Mouse (Mus musculus) hindbrain, embryonic 15.5 days (tissue): ENCODE measurements around the gene Mroh2a. TPM values are rescaled to one million over a fixed set of nuclear protein-coding genes. Genes with fewer than 3 reads are reported as not detected.
A peak's percentile ranks its signal among the peaks of the same experiment; 100 is the strongest.

Experiments used
- ATAC-seq: fragments of 200-750 bp; cut with Nextera tagmentation; 2 replicates; pipeline ENCODE4 v1.8.0; 2017; ENCODE audit warnings: low read depth, moderate number of reproducible peaks, moderate TSS enrichment; ENCODE audit not compliant: low FRiP score
- H3K27ac ChIP-seq: fragments of 300-500 bp; sonication (generic); replicated peaks from 2 replicates; pipeline ENCODE4 v1.5.1; 2015; ENCODE audit warnings: mild to moderate bottlenecking, inconsistent platforms
- H3K27me3 ChIP-seq: fragments of 300-500 bp; sonication (generic); 2 replicates; pipeline ENCODE4 v1.6.1; 2015; ENCODE audit warnings: control low read depth, inconsistent platforms
- H3K36me3 ChIP-seq: fragments of 300-500 bp; sonication (generic); 2 replicates; pipeline ENCODE4 v1.6.1; 2015; ENCODE audit warnings: control low read depth, inconsistent platforms
- H3K4me1 ChIP-seq: fragments of 300-500 bp; sonication (generic); replicated peaks from 2 replicates; pipeline ENCODE4 v1.6.1; 2015; ENCODE audit warnings: control low read depth, inconsistent platforms
- H3K4me2 ChIP-seq: fragments of 300-500 bp; sonication (generic); 2 replicates; pipeline ENCODE4 v1.6.1; 2015; ENCODE audit warnings: moderate library complexity, mild to moderate bottlenecking, inconsistent platforms
- H3K4me3 ChIP-seq: fragments of 300-500 bp; sonication (generic); 2 replicates; pipeline ENCODE4 v1.5.1; 2015; ENCODE audit warnings: mild to moderate bottlenecking, inconsistent platforms
- H3K9ac ChIP-seq: fragments of 300-500 bp; sonication (generic); 2 replicates; pipeline ENCODE4 v1.6.1; 2015; ENCODE audit warnings: inconsistent platforms
- H3K9me3 ChIP-seq: fragments of 300-500 bp; sonication (generic); 2 replicates; pipeline ENCODE4 v1.6.1; 2016; ENCODE audit warnings: control low read depth, inconsistent platforms
- WGBS: fragments of 180-500 bp; shearing (Covaris S2); methylation state at CpG from one replicate; pipeline ENCODE4 v1.1.7; 2015; 5-methylcytosine and 5-hydroxymethylcytosine counted together
- polyA plus RNA-seq: library from polyadenylated mRNA; unstranded; fragments of >200 nt; fragmentation: Nextera tagmentation; extraction: Ambion mirVana; gene quantifications from 2 replicates; pipeline ENCODE4 v1.2.1, GENCODE M21; 2015

Gene Mroh2a
- polyA plus RNA-seq, 1 experiment from 2014 or later = 0.57 TPM

DNA sequence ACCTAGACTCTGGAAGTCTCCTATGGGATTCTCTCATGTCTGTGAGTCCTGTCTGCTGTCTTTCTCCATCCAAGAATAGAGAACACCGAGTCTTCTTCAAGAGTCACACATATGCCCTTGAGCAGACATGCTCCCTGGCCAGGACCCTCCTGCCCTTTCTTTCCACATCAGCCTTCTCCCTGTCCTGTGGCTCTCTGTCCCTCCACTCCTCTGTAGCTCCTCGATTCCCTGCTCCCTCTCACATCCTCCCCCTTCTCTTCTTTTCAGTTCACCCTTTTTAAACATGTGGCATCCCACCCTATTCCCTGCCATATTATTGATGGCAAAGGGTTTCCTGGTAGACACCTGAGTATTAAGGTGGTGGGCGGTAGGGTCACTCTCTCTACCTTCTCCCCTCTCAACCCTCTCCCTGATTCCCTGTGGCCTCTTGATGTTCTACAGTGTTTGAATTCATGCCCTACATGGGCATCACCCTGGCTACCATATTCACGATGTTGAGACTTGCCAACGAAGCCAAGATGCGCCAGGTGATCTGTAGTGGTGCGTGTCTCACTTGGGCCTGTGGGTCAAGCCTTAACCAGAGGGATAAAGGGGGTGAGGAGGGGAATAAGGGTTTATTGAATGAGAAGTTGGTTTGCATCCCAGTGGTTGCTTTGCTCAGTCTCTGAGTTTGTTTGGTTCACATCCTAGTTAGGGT, 5.2 kb downstream of the Mroh2a start:
- no peak overlapping the region for H3K27ac ChIP-seq
- H3K9me3 ChIP-seq = peaks cover 96% of the 10 kb centered on the region
- no peak for ATAC-seq
- H3K4me2 ChIP-seq = no peak overlapping the region
- no peaks in the 10 kb centered on the region for H3K36me3 ChIP-seq
- H3K4me3 ChIP-seq = no peak overlapping the region
- H3K4me1 ChIP-seq = no peaks in the 10 kb centered on the region
- WGBS = 67% methylated on average over 7 of the region's 7 CpGs
- no peak overlapping the region for H3K9ac ChIP-seq
- no peaks in the 10 kb centered on the region for H3K27me3 ChIP-seq

DNA sequence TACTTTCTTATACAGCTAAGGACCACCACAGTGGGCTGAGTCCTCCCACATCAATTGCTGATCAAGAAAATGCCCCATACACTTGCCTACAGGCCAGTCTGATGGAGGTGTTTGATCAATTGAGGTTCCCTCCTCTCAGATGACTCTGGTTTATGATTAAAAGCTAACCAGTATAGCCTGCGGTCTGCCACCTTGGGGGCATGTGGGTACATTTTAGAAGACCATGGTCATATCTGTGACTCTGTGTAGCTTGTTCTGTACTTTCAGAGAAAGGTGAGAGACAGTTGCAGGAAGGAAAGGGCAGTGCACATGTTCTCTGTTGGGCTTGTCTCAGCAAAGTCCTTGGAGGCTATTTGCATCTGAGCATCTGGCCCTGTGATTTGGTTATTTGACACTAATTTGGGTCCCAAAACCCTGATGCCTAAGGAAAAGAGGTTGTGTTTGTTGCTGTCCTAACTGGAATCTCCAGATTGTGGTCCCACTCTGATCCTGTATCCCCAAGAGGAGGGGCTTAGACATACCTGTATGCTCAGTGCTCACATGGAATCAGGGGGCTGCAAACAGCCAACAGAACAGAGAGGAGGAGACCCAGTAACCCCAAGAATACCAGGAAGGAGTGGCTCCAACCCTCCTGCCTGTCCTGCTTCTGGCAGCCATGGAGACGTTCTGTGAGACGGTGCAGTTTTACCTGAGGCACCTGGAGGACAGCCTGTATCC, 6.0 kb downstream of the Mroh2a start:
- 55% methylated on average over 3 of the region's 3 CpGs for WGBS
- Histone ChIP-seq H3K27me3 (no peaks in the 10 kb centered on the region), H3K27ac (no peak overlapping the region), H3K9me3 (peaks cover 95% of the 10 kb centered on the region), H3K9ac (no peak overlapping the region), H3K4me3 (no peak overlapping the region), H3K36me3 (no peaks in the 10 kb centered on the region), H3K4me1 (no peaks in the 10 kb centered on the region), H3K4me2 (no peak overlapping the region)
- ATAC-seq = no peak

DNA sequence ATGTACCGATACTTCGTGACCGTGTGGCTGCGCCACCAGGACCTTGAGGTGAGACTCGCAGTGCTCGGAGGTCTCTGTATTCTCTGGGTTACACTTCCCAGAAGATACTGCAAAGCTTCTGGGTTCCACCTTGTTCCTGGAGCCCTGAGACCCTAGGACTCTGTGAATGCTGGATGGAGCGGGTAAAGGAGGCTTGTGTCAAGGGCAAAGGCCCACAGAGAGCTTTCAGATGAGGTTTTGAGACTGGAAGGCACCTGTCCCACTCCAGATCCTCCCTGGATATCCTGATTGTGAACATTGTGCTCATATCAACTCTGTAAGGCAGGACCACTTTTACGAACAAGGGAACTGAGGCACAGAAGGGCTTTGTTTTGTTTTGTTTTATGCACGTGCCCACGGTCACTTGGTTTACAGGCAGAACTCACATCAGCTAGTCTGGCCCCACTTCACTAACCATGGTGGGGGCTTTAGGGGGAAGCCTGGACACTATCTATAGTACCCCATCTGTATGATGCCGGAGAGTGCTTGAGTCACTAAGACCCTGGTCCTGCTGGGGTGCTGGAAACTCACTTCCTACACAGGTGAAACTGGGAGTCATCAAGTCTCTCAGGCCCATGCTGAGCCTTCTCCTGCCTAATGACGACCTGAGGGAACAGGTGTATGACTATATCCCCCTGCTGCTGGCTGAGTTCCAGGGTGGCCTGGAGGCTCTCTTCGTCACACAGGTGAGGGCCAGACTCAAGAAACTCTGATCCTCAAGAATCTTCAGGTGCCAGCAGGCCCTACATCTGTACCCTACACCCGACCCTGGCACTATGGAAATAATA, 6.8 kb downstream of the Mroh2a start:
- H3K27ac ChIP-seq = no peak overlapping the region
- ATAC-seq = 0 out of 2 replicates have a peak, but pooled peaks have one; percentile 2
- H3K9me3 ChIP-seq = peaks cover 95% of the 10 kb centered on the region
- no peaks in the 10 kb centered on the region for H3K36me3 ChIP-seq
- H3K27me3 ChIP-seq = no peaks in the 10 kb centered on the region
- WGBS = 68% methylated on average over 14 of the region's 14 CpGs
- H3K4me2 ChIP-seq = no peak overlapping the region
- H3K9ac ChIP-seq = no peak overlapping the region
- no peak overlapping the region for H3K4me3 ChIP-seq
- H3K4me1 ChIP-seq = no peaks in the 10 kb centered on the region

DNA sequence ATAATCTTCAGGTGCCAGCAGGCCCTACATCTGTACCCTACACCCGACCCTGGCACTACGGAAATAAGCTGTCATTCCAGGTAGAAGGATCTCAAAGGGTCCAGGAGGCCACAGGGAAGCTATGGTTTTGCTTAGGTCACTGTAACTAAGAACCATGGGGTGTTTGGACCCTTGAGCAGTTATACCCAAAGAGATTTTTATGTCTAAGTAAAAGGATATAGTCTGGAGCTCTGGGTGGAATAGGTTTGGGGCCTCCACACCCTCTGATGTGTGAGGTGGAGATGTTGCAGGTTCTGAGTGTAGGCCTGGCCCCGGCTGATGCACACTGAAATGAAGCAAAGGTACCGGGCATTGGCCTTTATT, 7.4 kb downstream of the Mroh2a start:
- Histone ChIP-seq H3K9ac (no peak overlapping the region), H3K4me2 (no peak overlapping the region), H3K4me1 (no peaks in the 10 kb centered on the region), H3K27me3 (no peaks in the 10 kb centered on the region), H3K9me3 (peaks cover 95% of the 10 kb centered on the region), H3K36me3 (no peaks in the 10 kb centered on the region), H3K27ac (no peak overlapping the region), H3K4me3 (no peak overlapping the region)
- no peak for ATAC-seq
- 61% methylated on average over 4 of the region's 4 CpGs for WGBS

DNA sequence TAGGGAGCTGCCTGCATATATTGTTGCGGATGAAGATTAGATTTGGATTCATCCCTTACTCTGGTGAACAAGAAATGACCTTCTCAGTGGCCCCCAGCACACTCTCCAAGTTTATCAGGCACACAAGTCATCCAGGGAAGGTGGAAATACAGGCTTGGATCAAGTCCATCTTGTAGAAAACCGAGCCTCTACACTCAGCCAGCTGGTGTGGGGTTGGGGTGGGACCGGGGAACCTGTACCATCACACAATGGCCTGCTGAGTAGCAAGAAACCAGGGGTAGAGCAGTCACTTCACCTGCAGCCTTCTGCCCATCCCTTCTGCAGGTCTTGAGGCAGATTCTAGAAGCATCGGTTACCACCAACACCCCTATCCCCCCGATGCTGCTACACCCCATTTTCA, 7.9 kb downstream of the Mroh2a start:
- no peak overlapping the region for H3K27ac ChIP-seq
- H3K9ac ChIP-seq = no peak overlapping the region
- no peaks in the 10 kb centered on the region for H3K36me3 ChIP-seq
- no peak overlapping the region for H3K4me3 ChIP-seq
- WGBS = 50% methylated on average over 5 of the region's 5 CpGs
- no peak overlapping the region for H3K4me2 ChIP-seq
- ATAC-seq = no peak
- H3K4me1 ChIP-seq = no peaks in the 10 kb centered on the region
- H3K9me3 ChIP-seq = peaks cover 95% of the 10 kb centered on the region
- no peaks in the 10 kb centered on the region for H3K27me3 ChIP-seq

DNA sequence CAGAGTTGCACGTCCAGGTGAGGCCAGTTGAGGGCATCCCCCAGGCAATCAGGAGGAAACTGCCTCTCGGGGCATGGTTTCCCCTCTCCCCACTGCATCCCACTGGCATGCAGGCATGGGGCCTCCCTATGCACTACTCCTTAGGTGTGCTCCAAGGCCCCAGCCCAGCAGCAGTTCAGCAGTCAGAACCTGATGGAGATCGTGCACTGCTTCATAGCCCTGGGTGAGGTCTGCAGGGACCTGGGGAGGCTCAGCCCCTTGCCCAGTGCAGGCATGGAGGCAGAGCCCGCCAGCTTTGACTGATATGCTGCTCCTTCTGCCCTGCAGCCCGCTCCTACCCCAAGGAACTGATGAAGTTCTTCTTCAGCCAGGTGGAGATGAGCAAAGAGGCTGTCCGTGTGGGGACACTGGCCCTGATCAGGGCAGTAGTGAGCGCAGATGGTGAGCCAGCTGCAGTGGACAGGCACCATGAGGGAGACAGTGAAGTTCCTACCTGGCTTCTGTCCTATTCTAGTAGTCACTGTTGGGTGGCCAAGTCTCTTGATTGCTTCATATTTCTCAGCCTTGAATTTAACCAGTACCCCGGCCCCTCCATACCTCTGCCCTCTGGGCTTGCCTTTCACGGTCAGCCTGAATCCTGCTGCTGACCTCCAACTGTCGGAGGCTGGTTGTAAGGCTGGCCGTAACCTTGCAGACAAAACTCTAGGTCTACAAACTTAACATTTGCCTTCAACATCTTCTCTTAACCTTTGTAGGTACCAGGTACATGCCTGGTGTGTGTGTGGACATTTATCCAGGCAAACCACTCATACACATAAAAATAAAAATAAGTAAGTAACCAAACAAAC, 8.5 kb downstream of the Mroh2a start:
- 68% methylated on average over 11 of the region's 11 CpGs for WGBS
- ATAC-seq = no peak

DNA sequence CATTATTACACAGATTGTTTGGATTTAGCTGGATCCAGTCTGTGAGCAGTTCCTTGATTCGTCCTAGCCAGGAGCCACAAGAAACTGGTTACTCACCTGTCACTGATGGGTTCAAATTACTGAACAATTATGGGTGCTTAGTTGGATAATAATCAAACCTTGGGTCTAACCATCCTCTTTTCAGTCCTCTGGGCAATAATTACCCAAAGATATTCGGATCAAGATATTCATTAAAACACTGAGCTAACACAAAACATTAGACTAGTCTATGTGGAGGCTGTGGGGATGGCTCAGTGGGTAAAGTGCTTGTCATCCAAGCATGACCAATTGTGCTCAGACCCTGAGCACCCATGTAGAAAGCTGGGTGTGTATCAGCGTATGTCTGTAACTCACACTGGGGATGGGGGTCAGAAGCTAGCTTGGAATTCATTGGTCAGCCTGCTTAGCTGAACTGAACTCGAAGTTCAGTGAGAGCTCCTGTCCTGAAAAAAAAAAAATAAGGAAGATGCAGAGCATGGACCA, 9.2 kb downstream of the Mroh2a start:
- Histone ChIP-seq H3K4me3 (no peak overlapping the region), H3K36me3 (no peaks in the 10 kb centered on the region), H3K27me3 (no peaks in the 10 kb centered on the region), H3K9ac (no peak overlapping the region), H3K27ac (no peak overlapping the region), H3K9me3 (peaks cover 95% of the 10 kb centered on the region), H3K4me2 (no peak overlapping the region), H3K4me1 (no peaks in the 10 kb centered on the region)
- no peak for ATAC-seq
- WGBS = 64% methylated on average over 4 of the region's 4 CpGs

More for the DNA sequence above, 8.5 kb downstream of the Mroh2a start:
- no peak overlapping the region for H3K27ac ChIP-seq
- no peak overlapping the region for H3K9ac ChIP-seq
- no peak overlapping the region for H3K4me3 ChIP-seq
- peaks cover 95% of the 10 kb centered on the region for H3K9me3 ChIP-seq
- H3K4me2 ChIP-seq = no peak overlapping the region
- H3K27me3 ChIP-seq = no peaks in the 10 kb centered on the region
- H3K36me3 ChIP-seq = no peaks in the 10 kb centered on the region
- no peaks in the 10 kb centered on the region for H3K4me1 ChIP-seq

DNA sequence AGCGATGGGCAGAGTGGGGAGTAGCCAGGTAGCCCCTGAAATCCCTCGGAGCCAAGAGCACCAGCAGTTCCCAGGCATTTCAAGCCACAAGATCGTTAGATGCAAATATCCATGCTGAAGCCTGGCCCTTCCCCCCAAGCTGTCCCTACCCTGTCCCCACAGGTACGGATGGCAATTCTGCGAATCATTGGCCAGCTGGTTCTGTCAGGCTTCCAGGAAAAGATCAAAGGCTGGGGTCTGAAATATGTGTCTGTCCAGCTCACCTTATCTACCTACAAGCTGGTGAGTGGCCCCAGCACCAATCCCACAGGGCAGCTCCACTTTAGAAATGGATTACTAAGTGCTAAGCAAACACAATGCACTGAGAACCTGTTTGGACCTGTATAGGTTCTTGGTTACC, 10.5 kb downstream of the Mroh2a start:
- Histone ChIP-seq H3K9ac (no peak overlapping the region), H3K4me1 (no peaks in the 10 kb centered on the region), H3K4me3 (no peak overlapping the region), H3K9me3 (peaks cover 92% of the 10 kb centered on the region), H3K27ac (no peak overlapping the region), H3K4me2 (no peak overlapping the region), H3K27me3 (no peaks in the 10 kb centered on the region), H3K36me3 (no peaks in the 10 kb centered on the region)
- no peak for ATAC-seq
- 82% methylated on average over 5 of the region's 5 CpGs for WGBS

DNA sequence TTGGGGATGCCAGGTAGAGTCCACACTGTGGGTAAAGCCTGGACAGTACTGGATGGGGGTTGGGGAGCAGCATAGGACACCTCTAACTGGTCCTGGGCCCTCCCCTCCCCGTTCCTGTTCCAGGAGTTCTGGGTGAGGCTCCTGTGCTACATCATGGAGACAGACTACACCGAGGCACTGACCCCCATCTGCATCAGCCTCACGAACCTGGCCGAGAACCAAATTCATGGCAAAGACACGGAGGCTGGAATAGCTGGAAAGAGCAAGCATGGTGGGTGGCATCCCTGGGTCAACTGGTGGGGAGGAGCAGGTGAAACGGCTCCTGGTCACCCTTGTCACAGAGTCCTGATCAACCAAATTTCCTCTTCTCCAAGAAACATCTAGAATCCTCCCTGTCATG, 12.0 kb downstream of the Mroh2a start:
- no peak for ATAC-seq
- H3K9ac ChIP-seq = no peak overlapping the region
- H3K9me3 ChIP-seq = peaks cover 87% of the 10 kb centered on the region
- H3K27ac ChIP-seq = no peak overlapping the region
- H3K4me3 ChIP-seq = no peak overlapping the region
- H3K36me3 ChIP-seq = no peaks in the 10 kb centered on the region
- no peaks in the 10 kb centered on the region for H3K4me1 ChIP-seq
- no peaks in the 10 kb centered on the region for H3K27me3 ChIP-seq
- WGBS = 83% methylated on average over 6 of the region's 6 CpGs
- no peak overlapping the region for H3K4me2 ChIP-seq

DNA sequence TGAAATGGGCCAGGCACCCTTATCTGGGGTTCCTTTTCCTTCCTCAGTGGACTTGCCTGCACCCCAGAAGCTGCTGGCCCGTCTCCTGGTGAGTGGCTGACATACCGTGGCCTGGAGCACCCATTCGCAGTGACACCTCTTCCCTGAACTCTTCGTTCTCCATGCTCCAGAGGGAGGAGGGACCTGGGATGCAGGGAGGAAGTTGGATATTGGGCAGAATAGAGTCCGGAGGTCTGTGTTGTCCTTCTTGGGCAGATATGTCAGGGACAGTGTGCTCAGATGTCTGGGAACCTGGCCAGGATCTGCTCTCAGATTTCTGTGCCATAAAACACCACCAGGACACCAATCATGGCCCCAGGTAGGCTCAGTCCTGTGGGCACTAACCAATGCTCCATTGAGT, 13.3 kb downstream of the Mroh2a start:
- Histone ChIP-seq H3K9ac (no peak overlapping the region), H3K27me3 (no peaks in the 10 kb centered on the region), H3K9me3 (peaks cover 87% of the 10 kb centered on the region), H3K4me2 (no peak overlapping the region), H3K4me3 (no peak overlapping the region), H3K36me3 (no peaks in the 10 kb centered on the region), H3K4me1 (no peaks in the 10 kb centered on the region), H3K27ac (no peak overlapping the region)
- 76% methylated on average over 5 of the region's 5 CpGs for WGBS
- no peak for ATAC-seq

DNA sequence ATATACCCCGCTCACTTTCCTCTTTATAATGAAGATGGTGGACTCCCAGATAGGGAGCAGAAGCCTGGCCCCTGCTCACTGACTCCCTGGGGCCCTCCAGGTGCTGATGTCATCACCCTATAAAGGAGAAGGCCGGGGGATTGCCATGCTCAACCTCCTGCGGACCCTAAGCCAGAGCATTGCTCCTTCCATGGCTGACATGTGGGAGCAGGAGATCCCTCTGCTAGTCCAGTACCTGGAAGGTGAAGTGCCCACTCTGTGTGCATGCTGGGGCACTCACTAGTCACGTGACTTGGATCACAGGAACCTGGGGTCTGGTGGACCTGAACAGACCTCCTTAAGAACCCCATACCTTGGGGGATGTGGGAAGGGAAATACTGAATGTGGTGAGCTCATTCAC, 13.8 kb downstream of the Mroh2a start:
- no peak; the same call in 1 of the 2 replicates for ATAC-seq
- no peaks in the 10 kb centered on the region for H3K36me3 ChIP-seq
- no peak overlapping the region for H3K4me2 ChIP-seq
- no peak overlapping the region for H3K27ac ChIP-seq
- peaks cover 87% of the 10 kb centered on the region for H3K9me3 ChIP-seq
- no peak overlapping the region for H3K9ac ChIP-seq
- H3K4me3 ChIP-seq = no peak overlapping the region
- WGBS = 73% methylated on average over 4 of the region's 4 CpGs
- H3K27me3 ChIP-seq = no peaks in the 10 kb centered on the region
- no peaks in the 10 kb centered on the region for H3K4me1 ChIP-seq
